Mouse (Mus musculus) limb, embryonic 13.5 days (tissue): ENCODE results near the gene 1700061G19Rik. TPM values are rescaled to one million over a fixed set of nuclear protein-coding genes. Genes with fewer than 3 reads are reported as not detected.

Source experiments
- ATAC-seq: fragments of 200-750 bp; cut with Nextera tagmentation; 2 replicates; pipeline ENCODE4 v1.8.0; 2017; ENCODE audit warnings: low read depth, moderate number of reproducible peaks, moderate TSS enrichment; ENCODE audit not compliant: low FRiP score
- H3K27ac ChIP-seq: fragments of 300-500 bp; sonication (generic); 2 replicates; pipeline ENCODE4 v1.5.1; 2015; ENCODE audit warnings: inconsistent platforms, mild to moderate bottlenecking, moderate library complexity
- H3K27me3 ChIP-seq: fragments of 300-500 bp; sonication (generic); 2 replicates; pipeline ENCODE4 v1.6.1; 2015; ENCODE audit warnings: mild to moderate bottlenecking, inconsistent platforms
- H3K36me3 ChIP-seq: fragments of 300-500 bp; sonication (generic); 2 replicates; pipeline ENCODE4 v1.6.1; 2015; ENCODE audit warnings: inconsistent platforms, mild to moderate bottlenecking, moderate library complexity
- H3K4me1 ChIP-seq: fragments of 300-500 bp; sonication (generic); 2 replicates; pipeline ENCODE4 v1.6.1; 2015; ENCODE audit warnings: inconsistent platforms
- H3K4me2 ChIP-seq: fragments of 300-500 bp; sonication (generic); replicated peaks from 2 replicates; pipeline ENCODE4 v1.6.1; 2015; ENCODE audit warnings: inconsistent platforms, mild to moderate bottlenecking, moderate library complexity
- H3K4me3 ChIP-seq: fragments of 300-500 bp; sonication (generic); 2 replicates; pipeline ENCODE4 v1.5.1; 2015; ENCODE audit warnings: moderate library complexity, mild to moderate bottlenecking, inconsistent platforms
- H3K9ac ChIP-seq: fragments of 300-500 bp; sonication (generic); 2 replicates; pipeline ENCODE4 v1.6.1; 2015; ENCODE audit warnings: mild to moderate bottlenecking, inconsistent platforms
- H3K9me3 ChIP-seq: fragments of 300-500 bp; sonication (generic); 2 replicates; pipeline ENCODE4 v1.6.1; 2016; ENCODE audit warnings: inconsistent platforms
- WGBS: fragments of 180-500 bp; shearing (Covaris S2); methylation state at CpG from one replicate; pipeline ENCODE4 v1.1.7; 2015; 5-methylcytosine and 5-hydroxymethylcytosine counted together
- polyA plus RNA-seq: library from polyadenylated mRNA; unstranded; fragments of >200 nt; fragmentation: Nextera tagmentation; extraction: Ambion mirVana; gene quantifications from 2 replicates; pipeline ENCODE4 v1.2.1, GENCODE M21; 2015

The 1700061G19Rik gene
- 0.29 and 0.47 TPM in 2 replicates for polyA plus RNA-seq

DNA sequence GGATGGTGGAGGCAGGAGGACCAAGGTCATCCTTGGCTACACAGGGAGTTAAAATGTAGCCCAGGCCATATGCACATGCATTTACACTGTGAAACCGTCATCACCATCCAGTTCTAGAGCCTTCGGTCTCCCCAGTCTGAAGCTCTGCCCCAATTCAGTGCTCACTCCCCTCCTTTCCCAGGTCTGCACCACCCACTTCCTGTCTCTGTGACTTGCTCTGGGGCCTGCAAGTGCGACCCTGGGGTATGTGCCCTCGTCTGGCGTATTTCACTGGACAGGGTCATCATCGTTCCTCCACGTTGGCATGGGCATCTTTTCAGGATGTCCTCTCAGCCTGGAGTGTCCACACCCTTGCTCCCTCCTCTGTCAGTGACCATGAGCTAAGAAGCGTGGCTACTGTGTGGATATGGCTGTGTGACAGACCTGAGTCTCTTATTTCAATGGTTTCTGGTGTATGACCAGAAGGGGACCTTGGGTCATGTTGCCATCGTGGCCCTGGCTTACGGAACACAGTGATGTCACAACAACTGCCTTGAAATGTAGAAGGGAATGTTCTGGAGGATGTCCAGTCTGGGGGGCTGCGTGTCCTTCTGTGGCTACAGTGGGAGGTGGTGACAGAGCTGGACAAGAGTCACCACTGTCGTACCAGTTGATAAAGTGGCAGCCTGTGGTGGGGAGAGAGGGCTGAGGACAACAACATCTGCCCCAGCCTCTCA lies at the start of gene 1700061G19Rik:
1700061G19Rik (plus strand) TSS at position 542 of the 716 bp plus-strand sequence.
- Histone ChIP-seq H3K9me3 (no peaks in the 10 kb centered on the region), H3K4me2 (no peak within 1 kb of the TSS), H3K4me1 (no peaks in the 10 kb centered on the region), H3K4me3 (no peak within 1 kb of the TSS), H3K27me3 (no peaks in the 10 kb centered on the region), H3K27ac (no peak within 1 kb of the TSS), H3K36me3 (no peaks in the 10 kb centered on the region), H3K9ac (no peak within 1 kb of the TSS)
- 78% methylated on average over 12 of the region's 12 CpGs for WGBS
- no peak for ATAC-seq

GRCm38 (mm10) chr17:56826718-56827117 lies 48.6 kb upstream of the 1700061G19Rik start:
- no peak overlapping the region for H3K27ac ChIP-seq
- no peak overlapping the region for H3K9ac ChIP-seq
- H3K36me3 ChIP-seq, result no peaks in the 10 kb centered on the region
- peaks cover 27% of the 10 kb centered on the region for H3K27me3 ChIP-seq
- 89% methylated on average over 2 of the region's 2 CpGs for WGBS
- ATAC-seq, result no peak
- H3K9me3 ChIP-seq, result no peaks in the 10 kb centered on the region
- H3K4me2 ChIP-seq, result no peak overlapping the region
- H3K4me3 ChIP-seq, result no peak overlapping the region
- H3K4me1 ChIP-seq, result peaks cover 16% of the 10 kb centered on the region

GRCm38 (mm10) chr17:56829171-56829570 lies 46.1 kb upstream of the 1700061G19Rik start:
- ATAC-seq, result no peak
- no peaks in the 10 kb centered on the region for H3K36me3 ChIP-seq
- peaks cover 16% of the 10 kb centered on the region for H3K4me1 ChIP-seq
- H3K27me3 ChIP-seq, result peaks cover 33% of the 10 kb centered on the region
- peak overlapping the region; percentile 86 for H3K4me2 ChIP-seq
- peak overlapping the region; percentile 65 for H3K4me3 ChIP-seq
- H3K9ac ChIP-seq, result peak overlapping the region; percentile 63; the same call in 1 of the 2 replicates
- no peaks in the 10 kb centered on the region for H3K9me3 ChIP-seq
- 25% methylated on average over 11 of the region's 11 CpGs for WGBS
- H3K27ac ChIP-seq, result no peak overlapping the region

DNA sequence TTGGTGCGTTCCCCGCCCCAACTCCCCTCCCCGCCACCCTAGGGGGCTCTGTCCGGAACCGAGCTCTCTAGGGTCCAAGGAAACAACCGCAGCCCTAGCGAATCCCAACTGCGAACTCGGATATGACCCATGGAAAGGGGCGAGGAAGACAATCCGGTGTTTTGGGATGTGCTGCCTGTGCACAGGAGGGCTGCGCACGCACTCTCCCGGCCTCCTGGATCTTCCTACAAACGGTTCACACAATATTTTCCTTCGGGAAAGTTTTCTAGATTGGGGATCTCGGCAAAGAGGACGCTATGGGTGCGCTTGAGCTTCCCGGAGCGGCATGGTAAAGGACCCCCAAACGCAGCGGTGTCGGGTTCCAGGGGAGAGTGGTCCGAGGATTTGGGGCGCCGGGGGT lies 45.5 kb upstream of the 1700061G19Rik start:
- peak overlapping the region; percentile 65 for H3K4me3 ChIP-seq

GRCm38 (mm10) chr17:56830411-56831110 lies 44.7 kb upstream of the 1700061G19Rik start, which contains the start of gene Rfx2:
Rfx2 (minus strand) TSS chr17:56831013.
- no peak for ATAC-seq
- peaks cover 33% of the 10 kb centered on the region for H3K27me3 ChIP-seq
- peak within 1 kb of the TSS; percentile 65 for H3K4me3 ChIP-seq
- no peaks in the 10 kb centered on the region for H3K9me3 ChIP-seq
- peak within 1 kb of the TSS; percentile 86 for H3K4me2 ChIP-seq
- H3K36me3 ChIP-seq, result no peaks in the 10 kb centered on the region
- H3K4me1 ChIP-seq, result peaks cover 16% of the 10 kb centered on the region
- H3K9ac ChIP-seq, result peak within 1 kb of the TSS; percentile 63
- WGBS, result under 1% methylated on average over 54 of the region's 62 CpGs
- no peak within 1 kb of the TSS for H3K27ac ChIP-seq

More for the DNA sequence above, 45.5 kb upstream of the 1700061G19Rik start:
- no peak for ATAC-seq
- Histone ChIP-seq H3K27ac (no peak overlapping the region), H3K4me1 (peaks cover 16% of the 10 kb centered on the region), H3K4me2 (peak overlapping the region; percentile 86), H3K9me3 (no peaks in the 10 kb centered on the region), H3K27me3 (peaks cover 33% of the 10 kb centered on the region), H3K9ac (peak overlapping the region; percentile 63), H3K36me3 (no peaks in the 10 kb centered on the region)
- under 1% methylated on average over 27 of the region's 27 CpGs for WGBS

GRCm38 (mm10) chr17:56831111-56831816 lies 44.0 kb upstream of the 1700061G19Rik start:
- peak; percentile 98 for ATAC-seq
- 0 out of 2 replicates have a peak overlapping the region, but pooled peaks have one; percentile 40 for H3K9ac ChIP-seq
- WGBS, result 0% methylated on average over 42 of the region's 42 CpGs
- H3K4me2 ChIP-seq, result peak overlapping the region; percentile 86
- H3K4me3 ChIP-seq, result peak overlapping the region; percentile 65
- H3K27me3 ChIP-seq, result peaks cover 33% of the 10 kb centered on the region
- H3K4me1 ChIP-seq, result peaks cover 16% of the 10 kb centered on the region
- H3K9me3 ChIP-seq, result no peaks in the 10 kb centered on the region
- H3K36me3 ChIP-seq, result no peaks in the 10 kb centered on the region
- H3K27ac ChIP-seq, result no peak overlapping the region

DNA sequence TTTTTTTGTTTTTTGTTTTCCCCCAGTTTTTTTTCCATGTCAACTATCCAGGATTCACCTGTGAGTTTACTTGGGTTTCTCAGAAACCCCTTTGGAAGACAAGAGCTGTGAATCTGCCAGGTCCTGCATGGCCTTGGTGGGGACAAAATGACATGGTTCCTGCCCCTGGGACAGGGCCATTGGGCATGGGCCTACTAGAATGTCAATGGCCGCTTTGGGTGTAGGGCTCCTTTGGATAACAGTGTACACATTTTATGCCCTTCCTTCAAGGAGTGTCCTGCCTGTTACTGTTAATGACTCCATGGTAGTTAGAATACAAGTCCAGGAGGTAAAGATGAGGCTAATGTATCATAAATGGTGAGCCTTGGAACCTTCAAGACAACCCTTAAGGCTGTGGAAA lies 42.4 kb upstream of the 1700061G19Rik start:
- no peak overlapping the region for H3K27ac ChIP-seq
- H3K4me3 ChIP-seq, result no peak overlapping the region
- no peaks in the 10 kb centered on the region for H3K9me3 ChIP-seq
- peaks cover 16% of the 10 kb centered on the region for H3K4me1 ChIP-seq
- H3K9ac ChIP-seq, result no peak overlapping the region
- H3K36me3 ChIP-seq, result no peaks in the 10 kb centered on the region
- 86% methylated on average over 1 of the region's 1 CpGs for WGBS
- H3K4me2 ChIP-seq, result no peak overlapping the region
- ATAC-seq, result no peak
- peaks cover 29% of the 10 kb centered on the region for H3K27me3 ChIP-seq

DNA sequence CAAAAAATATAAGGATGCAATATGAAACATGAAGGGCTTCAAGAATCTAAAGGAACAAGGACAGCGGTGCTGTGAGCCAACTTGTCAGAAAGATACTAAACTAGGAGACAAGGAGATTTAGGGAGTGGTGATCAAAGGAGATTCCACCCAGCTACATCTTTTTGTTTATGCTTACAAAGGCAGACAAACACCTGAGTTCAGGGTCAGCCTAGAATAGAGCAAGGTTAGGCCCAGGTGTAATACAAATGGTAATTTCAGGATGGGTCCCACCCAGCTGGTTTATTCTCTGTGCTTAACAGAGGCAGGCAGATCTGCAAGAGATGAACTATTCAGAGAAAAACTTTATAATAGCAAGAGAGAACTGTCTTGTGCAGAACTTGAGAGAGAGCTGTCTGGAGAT lies 41.9 kb upstream of the 1700061G19Rik start:
- no peak overlapping the region for H3K4me2 ChIP-seq
- H3K36me3 ChIP-seq, result no peaks in the 10 kb centered on the region
- H3K4me3 ChIP-seq, result no peak overlapping the region
- H3K27me3 ChIP-seq, result peaks cover 24% of the 10 kb centered on the region
- no peak for ATAC-seq
- no peaks in the 10 kb centered on the region for H3K9me3 ChIP-seq
- no peak overlapping the region for H3K9ac ChIP-seq
- 89% methylated on average over 1 of the region's 1 CpGs for WGBS
- H3K4me1 ChIP-seq, result peaks cover 16% of the 10 kb centered on the region
- no peak overlapping the region for H3K27ac ChIP-seq

DNA sequence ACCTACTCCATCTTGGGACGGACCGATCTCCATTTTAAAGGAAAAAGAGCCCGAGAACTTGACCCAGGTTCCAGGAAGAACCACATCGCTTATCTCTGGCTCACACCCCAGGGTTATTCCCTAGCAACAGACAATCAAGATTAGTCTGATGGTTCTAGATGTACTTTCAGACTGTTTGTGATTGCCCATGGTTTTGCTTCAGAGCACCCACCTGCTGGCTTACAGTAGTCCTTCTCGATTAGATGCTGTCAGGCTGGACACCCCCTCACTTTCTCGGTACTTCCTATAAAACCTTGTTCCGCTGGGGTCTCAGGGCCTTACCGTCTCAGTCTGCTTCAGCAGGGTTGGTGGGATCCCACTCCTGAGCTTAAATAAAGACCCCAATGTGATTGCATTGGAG lies 38.9 kb upstream of the 1700061G19Rik start:
- H3K27ac ChIP-seq, result no peak overlapping the region
- WGBS, result 90% methylated on average over 8 of the region's 8 CpGs

DNA sequence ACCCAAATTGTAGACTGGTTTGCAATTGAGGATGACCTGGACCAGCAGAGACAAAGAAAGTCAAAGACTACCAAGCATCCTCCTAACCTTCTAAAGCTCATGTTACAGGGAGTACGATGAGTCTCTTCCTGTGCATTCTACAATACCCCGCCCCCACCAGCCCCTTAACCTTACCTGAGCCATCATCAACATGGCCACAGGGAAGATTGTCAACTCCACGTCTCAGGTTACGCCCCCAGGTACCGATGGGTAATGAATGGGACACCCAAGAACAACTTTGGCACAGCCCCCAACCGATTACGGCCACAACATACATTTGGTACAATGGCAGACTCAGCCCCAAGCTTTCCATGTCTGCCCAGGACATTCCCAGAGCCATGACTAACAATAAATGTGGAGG lies 34.8 kb upstream of the 1700061G19Rik start:
- 79% methylated on average over 7 of the region's 7 CpGs for WGBS
- no peaks in the 10 kb centered on the region for H3K27me3 ChIP-seq
- no peaks in the 10 kb centered on the region for H3K4me1 ChIP-seq
- no peaks in the 10 kb centered on the region for H3K9me3 ChIP-seq
- no peak overlapping the region for H3K4me3 ChIP-seq
- no peaks in the 10 kb centered on the region for H3K36me3 ChIP-seq
- no peak overlapping the region for H3K27ac ChIP-seq
- ATAC-seq, result no peak
- H3K9ac ChIP-seq, result no peak overlapping the region
- H3K4me2 ChIP-seq, result no peak overlapping the region

More for the DNA sequence above, 38.9 kb upstream of the 1700061G19Rik start:
- H3K4me1 ChIP-seq, result no peaks in the 10 kb centered on the region
- no peak overlapping the region for H3K4me2 ChIP-seq
- H3K9ac ChIP-seq, result no peak overlapping the region
- no peaks in the 10 kb centered on the region for H3K9me3 ChIP-seq
- no peak for ATAC-seq
- H3K4me3 ChIP-seq, result no peak overlapping the region
- H3K36me3 ChIP-seq, result no peaks in the 10 kb centered on the region
- H3K27me3 ChIP-seq, result peaks cover 6% of the 10 kb centered on the region; the same call in 1 of the 2 replicates

DNA sequence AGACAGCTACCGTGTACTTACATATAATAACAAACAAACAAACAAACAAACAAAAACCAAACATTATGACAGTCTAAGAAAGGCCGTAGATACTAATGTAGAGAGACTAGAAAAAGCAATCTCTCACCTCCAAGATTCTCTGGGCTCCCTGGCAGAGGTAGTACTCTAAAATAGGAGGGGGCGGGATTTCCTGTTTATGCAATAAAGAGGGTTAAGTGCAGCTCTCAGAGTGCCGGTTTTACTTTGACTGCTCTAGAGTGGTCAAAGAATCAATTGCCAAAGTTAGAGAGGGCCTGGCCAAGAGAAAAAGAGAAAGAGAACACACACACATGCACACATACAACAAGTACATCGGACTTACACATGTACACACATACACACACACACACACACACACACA lies 33.1 kb upstream of the 1700061G19Rik start:
- Histone ChIP-seq H3K4me1 (no peaks in the 10 kb centered on the region), H3K4me2 (no peak overlapping the region), H3K4me3 (no peak overlapping the region), H3K36me3 (no peaks in the 10 kb centered on the region), H3K9me3 (no peaks in the 10 kb centered on the region), H3K9ac (no peak overlapping the region), H3K27me3 (no peaks in the 10 kb centered on the region), H3K27ac (no peak overlapping the region)
- no peak for ATAC-seq
- WGBS, result 75% methylated on average over 5 of the region's 5 CpGs

DNA sequence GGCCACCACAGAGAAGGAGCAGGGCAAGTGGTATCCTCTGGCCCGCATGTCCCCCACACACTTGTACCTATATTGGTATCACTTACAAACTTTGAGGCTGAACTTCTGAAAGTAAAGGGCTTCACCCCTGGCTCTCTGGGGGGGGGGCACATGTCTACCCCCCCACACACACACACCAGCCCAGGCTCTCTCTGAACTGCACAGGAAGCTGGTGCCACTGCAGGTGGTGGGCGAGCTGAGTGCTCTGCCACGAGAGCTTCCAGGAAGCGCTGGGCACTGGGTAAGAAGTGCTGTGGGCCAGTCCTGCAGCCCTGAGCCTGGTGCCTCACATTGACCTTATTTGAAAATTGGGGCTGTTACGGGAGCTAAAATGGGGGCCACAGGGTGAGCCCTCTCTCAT lies 31.6 kb upstream of the 1700061G19Rik start:
- Histone ChIP-seq H3K4me1 (no peaks in the 10 kb centered on the region), H3K27ac (no peak overlapping the region), H3K9me3 (no peaks in the 10 kb centered on the region), H3K4me3 (no peak overlapping the region), H3K27me3 (no peaks in the 10 kb centered on the region), H3K9ac (no peak overlapping the region), H3K36me3 (no peaks in the 10 kb centered on the region), H3K4me2 (no peak overlapping the region)
- no peak for ATAC-seq
- WGBS, result 85% methylated on average over 5 of the region's 5 CpGs
